Mouse (Mus musculus) v-Abl transformed pro-B cells (cell line): ENCODE results near the gene Tns1.
"Not testable (repeated sequence)": the region's sequence is repeated elsewhere in the genome, so short reads cannot be mapped to it uniquely, and the experiment has no call there.

Experiments
- in situ Hi-C, 2 experiments: fragments of 400-800 bp; cut with MboI; formaldehyde crosslinking; loops; one replicate each; pipeline ENCODE4 v1.15.1; 2025; ENCODE audit not compliant: unreplicated experiment in 2 of 2

Gene Tns1

GRCm38 (mm10) chr1:74124021-74124981 is at the start of gene Tns1:
Tns1 (minus strand) TSS chr1:74124449.
- in situ Hi-C loops = no loop called here

- in situ Hi-C loops = no loop called here
These were observed 48.5 kb upstream of the Tns1 start for GRCm38 (mm10) chr1:74172722-74173121.

- in situ Hi-C loops = no loop called here
These were observed 45.5 kb upstream of the Tns1 start for GRCm38 (mm10) chr1:74169721-74170120.

- in situ Hi-C loops = no loop called here
These were observed 42.9 kb upstream of the Tns1 start for GRCm38 (mm10) chr1:74167136-74167535.

GRCm38 (mm10) chr1:74160036-74160435 is 35.8 kb upstream of the Tns1 start:
- in situ Hi-C loops = no loop called here

- in situ Hi-C loops = not testable (repeated sequence)
These were observed 35.4 kb upstream of the Tns1 start for GRCm38 (mm10) chr1:74159613-74160012.

- in situ Hi-C loops = no loop called here
These were observed 32.2 kb upstream of the Tns1 start for GRCm38 (mm10) chr1:74156381-74156910.

- in situ Hi-C loops = no loop called here
These were observed 31.3 kb upstream of the Tns1 start for GRCm38 (mm10) chr1:74155435-74156012.

GRCm38 (mm10) chr1:74153461-74154184 is 29.4 kb upstream of the Tns1 start, which contains the start of gene Cxcr2:
Cxcr2 (plus strand) TSS chr1:74153989.
- in situ Hi-C loops = no loop called here

- in situ Hi-C loops = no loop called here
These were observed 26.8 kb upstream of the Tns1 start for GRCm38 (mm10) chr1:74151091-74151490.

- in situ Hi-C loops = no loop called here
These were observed 25.9 kb upstream of the Tns1 start for GRCm38 (mm10) chr1:74150101-74150500.

- in situ Hi-C loops = no loop called here
These were observed 25.0 kb upstream of the Tns1 start for GRCm38 (mm10) chr1:74149106-74149885.

GRCm38 (mm10) chr1:74141781-74142180 is 17.5 kb upstream of the Tns1 start:
- in situ Hi-C loops = no loop called here

GRCm38 (mm10) chr1:74139415-74139814 is 15.2 kb upstream of the Tns1 start:
- in situ Hi-C loops = no loop called here

- in situ Hi-C loops = no loop called here
These were observed 11.2 kb upstream of the Tns1 start for GRCm38 (mm10) chr1:74135326-74135950.

- in situ Hi-C loops = no loop called here
These were observed 9.7 kb upstream of the Tns1 start for GRCm38 (mm10) chr1:74133954-74134353.

GRCm38 (mm10) chr1:74132011-74132410 is 7.8 kb upstream of the Tns1 start:
- in situ Hi-C loops = no loop called here

GRCm38 (mm10) chr1:74130883-74131659 is 6.8 kb upstream of the Tns1 start:
- in situ Hi-C loops = no loop called here

GRCm38 (mm10) chr1:74124991-74125552 is 823 bp upstream of the Tns1 start, which contains the start of gene Rufy4:
Rufy4 (plus strand) TSS chr1:74125541.
- in situ Hi-C loops = no loop called here
